Mouse (Mus musculus) retina, postnatal 1 day (tissue): ENCODE data around the gene Trpv5.
A peak's percentile ranks its signal among the peaks of the same experiment; 100 is the strongest.

Experiments used
- DNase-seq: peaks from one replicate; pipeline ENCODE4 v3.0.0-alpha.2; 2012

Gene Trpv5

DNA sequence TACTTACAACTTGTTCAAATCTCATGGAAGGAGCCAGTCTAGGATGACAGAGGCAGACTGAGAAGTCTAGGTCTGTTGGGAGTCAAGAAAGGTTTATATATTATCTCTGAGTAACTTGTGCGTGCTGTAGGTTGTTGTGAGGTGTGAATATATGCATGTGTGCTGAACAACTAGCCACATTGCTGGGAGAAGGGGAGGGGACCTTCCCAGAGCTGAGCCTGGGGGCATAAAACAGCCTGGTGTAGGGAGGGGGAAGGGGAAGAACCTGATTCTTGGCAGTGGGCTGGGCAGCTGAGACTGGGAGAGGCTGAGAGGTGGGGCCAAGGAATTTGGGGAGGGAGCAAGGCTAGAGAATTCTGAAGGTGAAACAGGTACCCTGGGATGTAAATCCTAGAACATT lies at the start of gene Trpv5:
TSS of gene Trpv5 (minus strand) at position 101 of the 400 bp plus-strand sequence.
- no peak for DNase-seq

DNA sequence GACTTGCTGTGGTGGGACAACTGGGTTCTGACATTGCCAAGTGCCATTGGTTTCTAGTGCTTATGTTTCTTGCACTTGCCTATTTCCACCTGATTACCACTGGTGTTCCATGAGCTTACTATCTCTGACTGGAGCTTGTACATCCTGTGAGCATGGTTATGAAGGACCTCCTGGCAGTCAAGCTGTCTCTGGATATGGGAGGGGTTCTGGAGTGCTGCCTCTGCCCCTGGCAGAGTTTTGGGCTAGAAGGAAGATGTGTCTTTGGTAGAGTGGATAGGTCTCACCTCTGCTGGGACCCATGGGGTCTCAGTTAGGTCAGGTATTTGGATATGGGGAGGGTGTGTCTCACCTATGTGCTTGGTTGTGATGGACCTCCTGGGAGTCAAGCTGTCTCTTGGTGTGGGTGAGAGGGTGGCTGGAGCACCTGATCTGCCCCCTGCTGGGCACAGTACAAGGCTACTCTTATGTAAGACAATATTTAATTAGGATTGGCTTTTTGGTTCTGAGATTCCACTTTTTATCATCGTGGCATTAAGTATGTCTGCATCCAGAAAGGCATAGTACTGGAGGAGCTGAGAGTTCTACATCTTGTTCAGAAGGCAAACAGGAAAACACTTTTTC lies 47.5 kb upstream of the Trpv5 start:
- no peak for DNase-seq

DNA sequence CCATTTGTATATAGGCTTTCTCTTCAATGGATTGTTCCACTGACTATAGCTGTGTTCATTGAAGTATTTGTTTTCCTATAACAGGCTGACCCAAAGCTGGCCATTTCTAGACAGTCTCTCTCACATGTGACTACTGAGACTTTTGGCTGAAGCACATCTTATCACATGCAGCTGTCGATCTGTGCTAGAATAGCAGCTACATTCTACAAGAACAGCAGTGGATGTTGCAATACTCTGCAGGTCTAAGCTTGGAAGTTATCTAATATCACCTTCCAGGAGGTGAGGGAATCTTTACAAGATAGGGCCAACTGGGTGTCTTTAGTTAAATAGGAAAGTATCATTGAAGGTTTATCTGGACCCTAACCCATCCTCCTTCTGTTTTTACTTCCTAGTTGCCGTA lies 40.9 kb upstream of the Trpv5 start:
- no peak for DNase-seq

DNA sequence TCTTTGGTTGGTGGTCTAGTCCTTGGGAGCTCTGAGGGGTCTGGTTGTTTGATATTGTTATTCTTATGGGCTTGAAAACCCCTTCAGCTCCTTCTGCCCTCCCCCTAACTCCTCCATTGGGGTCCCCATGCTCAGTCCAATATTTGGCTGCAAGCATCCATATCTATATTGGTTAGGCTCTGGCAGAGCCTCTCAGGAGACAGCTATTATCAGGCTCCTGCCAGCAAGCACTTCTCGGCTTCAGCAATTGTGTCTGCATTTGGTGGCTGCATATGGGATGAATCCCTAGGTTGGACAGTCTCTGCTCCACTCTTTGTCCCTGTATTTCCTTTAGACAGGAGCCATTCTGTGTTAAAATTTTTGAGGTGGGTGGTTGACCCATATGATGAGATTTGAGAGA lies 29.7 kb upstream of the Trpv5 start:
- no peak for DNase-seq

DNA sequence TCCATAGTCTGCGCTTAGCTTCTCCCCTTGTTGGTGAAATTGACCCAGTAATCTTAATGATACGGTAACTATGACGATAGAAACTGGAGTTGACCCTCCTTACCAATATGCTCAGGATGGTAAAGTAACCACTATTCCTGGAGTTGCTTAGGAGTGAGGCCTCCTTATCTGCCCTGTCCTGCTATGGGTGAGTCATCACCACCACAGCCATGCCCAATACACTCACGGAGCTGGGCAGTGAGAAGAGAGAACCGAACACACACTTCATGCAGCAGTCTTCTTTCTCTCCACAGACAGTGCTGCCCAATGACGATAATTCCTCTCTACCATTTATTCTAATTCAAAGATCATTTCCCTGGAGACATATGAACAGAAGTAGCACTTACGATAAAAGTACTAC lies 25.7 kb upstream of the Trpv5 start:
- no peak for DNase-seq

DNA sequence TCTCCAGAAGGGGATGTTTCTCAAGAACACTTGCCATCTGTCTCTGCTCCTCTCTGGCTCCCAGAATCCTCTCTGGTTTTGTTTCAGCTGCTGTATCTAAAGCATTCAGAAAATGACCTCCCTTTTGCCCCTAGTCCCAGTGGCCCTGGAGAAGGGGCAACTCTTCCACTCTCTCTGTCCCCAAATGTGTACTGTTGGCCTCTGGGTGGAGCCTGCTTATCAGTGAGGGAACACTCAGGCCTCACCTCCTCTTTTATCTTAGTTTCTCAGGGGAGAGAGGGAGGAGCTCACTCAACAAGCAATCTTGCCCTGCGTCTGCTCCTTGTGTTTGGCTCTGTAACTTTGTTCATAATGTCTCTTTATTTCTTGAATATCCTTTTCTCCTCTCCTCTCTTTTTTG lies 23.6 kb upstream of the Trpv5 start, which contains the start of gene Kel:
TSS of gene Kel (minus strand) at position 217 of the 400 bp plus-strand sequence.
- no peak for DNase-seq

DNA sequence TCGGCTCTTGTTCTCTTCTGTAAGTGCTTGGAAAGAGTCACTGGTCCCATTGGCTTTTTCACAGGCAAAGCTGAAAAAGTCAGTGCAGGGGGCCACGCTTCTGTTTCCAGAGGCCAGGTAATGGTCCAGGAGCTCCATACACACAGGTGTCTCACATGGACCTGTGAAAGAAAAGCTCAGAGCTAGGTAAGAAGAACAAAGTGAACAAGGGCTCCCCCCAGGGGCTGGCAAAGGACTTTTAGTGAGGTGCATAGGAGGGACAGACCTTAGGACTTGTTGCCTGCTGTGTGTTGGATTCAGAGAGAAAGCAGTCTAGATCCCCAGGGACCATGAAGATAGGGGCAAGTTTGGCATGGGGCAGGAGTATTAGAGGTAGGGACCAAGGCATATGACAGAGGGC lies 22.4 kb upstream of the Trpv5 start:
- no peak for DNase-seq

DNA sequence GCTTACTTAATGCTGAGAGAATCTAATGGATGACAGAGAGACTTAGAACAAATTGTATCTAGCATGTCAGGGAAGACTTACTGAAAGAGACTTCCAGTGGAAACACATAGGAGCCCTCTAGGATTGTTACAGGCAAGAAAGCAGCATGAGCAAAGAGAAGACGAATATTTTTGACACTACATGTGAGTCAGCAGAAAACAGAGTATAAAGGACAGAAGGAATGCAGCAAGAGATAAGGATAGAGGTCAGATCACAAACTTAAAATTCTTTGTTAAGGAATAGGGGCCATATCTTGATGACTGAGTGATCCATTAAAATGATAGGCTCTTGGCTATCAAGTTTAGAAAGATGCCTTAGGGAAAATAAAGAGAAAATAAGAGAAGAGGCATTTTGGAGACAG lies 20.7 kb upstream of the Trpv5 start:
- DNase-seq, result no peak

DNA sequence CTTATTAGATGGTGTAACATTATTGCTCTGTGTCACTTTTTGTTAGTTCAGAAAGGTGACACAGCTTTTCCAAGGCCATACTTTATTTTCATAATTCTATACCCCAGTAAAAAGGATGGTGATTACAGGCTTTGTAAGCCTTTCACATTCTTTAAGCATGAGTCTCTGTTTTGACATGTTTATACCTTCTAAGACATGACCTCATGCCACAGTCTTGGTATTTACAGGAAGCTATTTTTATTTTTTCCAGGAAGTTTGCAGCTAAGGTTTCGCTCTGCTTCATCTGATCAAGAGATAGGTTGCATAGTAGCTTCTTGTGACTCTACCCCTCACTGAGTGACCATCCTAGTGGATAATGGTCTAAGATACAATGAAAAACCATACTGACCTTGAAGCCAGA lies 13.8 kb upstream of the Trpv5 start:
- DNase-seq, result no peak

DNA sequence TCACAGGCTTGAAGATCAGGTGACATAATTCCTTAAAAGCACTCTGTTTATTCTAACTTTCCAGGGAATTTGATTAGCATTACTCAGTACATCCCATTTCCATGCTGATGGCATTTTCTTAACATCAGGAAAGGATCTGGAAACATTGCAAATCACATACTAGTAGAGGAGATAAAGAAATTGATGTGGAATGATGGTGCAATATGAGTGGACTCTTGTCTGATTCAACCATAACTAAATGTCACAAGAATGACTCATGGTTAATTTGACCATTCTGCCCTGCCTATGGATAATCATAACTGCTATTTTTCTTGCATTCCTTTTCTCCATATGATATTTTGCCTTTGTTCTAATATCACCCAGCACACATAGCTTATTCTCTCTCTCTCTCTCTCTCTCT lies 11.6 kb upstream of the Trpv5 start:
- DNase-seq, result no peak

DNA sequence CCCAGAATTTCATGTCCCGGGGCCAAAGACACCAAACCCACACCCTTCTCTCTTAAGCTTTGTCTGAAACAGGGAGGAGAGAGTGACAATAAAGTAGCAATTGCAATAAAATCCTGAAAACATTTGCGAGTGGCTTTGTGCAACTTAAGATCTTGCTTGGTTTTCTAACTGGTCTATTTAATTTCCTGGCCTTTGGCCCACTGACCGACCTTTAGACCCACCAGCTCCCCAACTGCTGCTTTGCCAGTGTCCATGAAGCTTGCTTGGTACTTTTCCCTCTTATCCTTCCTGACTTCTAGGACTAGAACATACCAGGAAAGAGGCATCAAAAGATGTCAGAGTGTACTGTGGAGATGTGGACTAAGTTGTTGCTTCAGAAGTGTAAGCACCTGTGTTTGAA lies 5.0 kb upstream of the Trpv5 start:
- no peak for DNase-seq

DNA sequence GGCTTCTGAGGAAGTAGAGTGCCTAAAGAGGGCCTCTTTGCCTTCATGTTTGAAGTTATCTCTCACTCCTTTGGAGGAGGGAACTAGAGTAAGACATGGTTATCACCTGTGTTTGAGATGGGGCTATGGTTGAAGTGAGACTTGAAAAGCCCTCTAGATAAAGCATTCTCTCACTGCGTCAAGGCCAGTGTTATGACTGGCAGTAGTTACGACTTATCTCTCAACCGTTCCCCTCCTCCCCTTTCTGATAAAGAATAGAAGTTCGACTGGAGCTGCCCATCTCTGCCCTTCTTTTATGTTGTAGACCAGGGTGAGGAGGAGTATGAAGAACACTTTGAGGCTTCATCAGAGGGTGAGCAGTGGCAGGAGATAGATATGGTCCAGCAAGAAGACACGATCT lies 4.3 kb upstream of the Trpv5 start:
- no peak for DNase-seq

DNA sequence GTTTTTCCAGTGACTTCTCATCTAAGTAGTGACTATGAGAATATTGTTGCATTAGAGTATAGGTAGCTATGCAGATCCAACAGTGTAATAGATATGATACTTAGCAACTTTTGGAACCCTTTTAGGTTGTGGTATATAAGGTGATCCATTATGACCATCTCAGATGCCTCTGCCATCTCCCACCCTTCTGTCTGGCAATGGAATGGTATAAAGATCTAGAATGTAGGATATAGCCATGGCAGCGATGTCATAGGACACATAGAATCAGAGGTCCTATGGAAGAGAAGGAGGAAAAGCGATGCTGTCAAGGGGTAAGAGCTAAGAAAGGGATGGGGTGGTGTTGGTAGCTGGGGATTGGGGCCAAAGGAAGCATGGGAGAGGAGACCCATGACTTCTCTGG lies 3.6 kb upstream of the Trpv5 start, which contains the start of gene Llcfc1:
TSS of gene Llcfc1 (plus strand) at position 301 of the 400 bp plus-strand sequence.
- DNase-seq, result no peak

DNA sequence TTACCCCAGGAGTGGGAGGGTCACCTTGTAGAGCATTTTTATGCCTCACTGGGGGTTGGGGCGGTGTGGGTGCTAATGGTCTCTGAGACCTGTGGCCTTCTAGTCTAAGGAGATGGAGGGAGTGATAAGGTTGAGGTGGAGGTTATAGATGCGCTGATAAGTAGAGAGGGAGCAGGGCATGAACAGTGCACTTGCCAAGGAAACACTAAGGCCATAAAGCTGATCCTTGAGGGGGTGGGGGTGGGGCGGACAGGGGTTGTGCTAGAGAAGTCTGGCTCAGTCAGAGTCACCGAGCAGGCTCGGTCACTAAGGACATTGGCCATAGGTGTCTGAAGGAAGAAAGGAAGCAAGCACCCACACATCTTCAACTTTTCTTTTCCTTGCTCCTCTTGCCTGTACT lies 1.1 kb upstream of the Trpv5 start:
- DNase-seq, result no peak

DNA sequence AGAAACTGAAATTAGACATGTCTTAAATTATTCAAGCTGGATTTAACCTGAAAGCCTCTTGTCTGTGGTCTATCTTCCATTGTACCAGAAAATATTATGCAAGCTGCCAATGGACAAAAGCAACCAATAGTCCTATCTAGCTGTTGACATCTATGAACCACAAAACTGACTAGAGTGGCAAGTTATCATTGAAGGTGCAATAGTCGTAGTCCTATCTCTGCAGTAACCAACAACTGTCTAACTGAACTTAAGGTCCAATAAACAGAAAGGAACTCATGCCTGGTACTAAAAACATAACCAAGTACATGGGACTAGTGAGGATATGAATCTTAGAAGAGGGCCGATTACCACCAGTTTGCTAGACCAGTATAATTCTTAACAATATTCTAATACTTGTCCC lies 4.0 kb downstream of the Trpv5 start:
- no peak for DNase-seq

DNA sequence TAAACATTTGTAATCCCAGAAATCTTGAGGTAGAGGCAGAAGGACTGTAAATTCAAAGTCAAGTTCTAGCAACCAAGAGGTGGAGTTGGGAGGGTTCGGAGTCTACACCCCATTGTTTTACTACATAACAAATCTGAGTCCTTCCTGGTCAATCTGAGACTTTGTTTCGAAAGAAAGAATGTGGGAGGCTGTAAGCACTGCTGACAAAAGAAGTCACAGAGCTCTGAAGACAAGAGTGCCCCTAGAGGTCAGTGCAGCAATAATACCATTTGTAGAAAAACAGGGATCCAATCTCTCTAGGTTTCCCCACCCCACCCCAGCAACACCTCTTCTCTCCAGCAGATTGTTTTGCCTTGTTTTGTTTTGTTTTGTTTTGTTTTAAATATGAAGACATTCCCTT lies 18.2 kb downstream of the Trpv5 start:
- DNase-seq, result peak; percentile 14

DNA sequence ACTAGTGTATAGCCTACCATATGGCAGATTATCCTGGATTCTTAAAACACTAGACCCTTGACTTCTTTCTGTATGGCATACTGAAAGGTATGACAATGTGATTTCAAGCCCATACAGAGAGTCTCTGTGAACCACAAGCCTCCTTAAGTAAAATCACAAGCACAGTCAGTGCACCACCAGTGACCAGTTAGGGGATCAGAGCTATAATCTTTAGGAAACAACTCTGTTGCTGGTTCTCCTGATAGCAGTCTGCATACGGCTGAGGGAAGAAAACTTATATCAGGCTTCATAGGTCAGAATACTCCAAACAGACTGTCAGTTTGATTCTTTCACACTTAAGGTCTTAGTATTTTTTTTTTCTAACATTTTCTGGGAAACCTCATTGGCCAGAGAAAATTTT lies 22.1 kb downstream of the Trpv5 start:
- no peak for DNase-seq

DNA sequence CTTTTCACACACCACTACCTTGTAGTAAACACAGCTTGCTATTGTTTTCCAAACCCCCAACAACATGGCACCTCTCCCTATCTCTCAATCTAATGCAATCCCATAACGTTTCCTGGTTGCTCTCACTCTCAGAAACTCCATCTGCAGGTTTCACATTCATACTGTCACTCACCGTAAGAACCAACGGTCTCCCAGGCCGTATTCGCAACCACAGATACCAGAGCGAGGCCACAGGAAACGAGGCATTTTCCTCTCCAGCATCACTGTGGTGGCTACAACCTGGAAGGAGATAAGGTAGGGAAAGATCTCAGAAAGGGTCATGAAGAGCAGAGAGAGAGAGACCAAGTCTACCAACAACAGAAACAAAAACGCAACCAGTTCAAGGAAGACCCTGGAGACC lies 25.9 kb downstream of the Trpv5 start:
- DNase-seq, result no peak

DNA sequence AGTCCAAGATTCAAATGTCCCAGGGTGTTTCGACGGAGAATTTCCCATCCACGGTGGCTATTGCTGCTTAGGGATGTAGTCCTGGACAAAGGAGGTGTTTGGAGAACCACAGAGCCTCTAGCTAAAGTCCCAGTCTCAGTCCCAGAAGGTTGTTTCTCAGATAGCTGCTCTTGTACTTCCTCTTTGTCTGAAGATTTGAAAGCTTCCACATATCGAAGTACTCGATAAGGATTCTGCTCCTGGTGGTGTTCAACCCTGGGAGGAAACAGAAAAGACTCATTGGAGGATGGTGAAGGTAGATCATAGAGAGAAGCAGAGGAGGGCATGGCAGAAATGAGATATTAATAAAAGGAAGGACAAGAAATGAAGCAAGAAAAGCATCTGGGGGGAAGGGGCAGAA lies 27.4 kb downstream of the Trpv5 start:
- DNase-seq, result no peak

DNA sequence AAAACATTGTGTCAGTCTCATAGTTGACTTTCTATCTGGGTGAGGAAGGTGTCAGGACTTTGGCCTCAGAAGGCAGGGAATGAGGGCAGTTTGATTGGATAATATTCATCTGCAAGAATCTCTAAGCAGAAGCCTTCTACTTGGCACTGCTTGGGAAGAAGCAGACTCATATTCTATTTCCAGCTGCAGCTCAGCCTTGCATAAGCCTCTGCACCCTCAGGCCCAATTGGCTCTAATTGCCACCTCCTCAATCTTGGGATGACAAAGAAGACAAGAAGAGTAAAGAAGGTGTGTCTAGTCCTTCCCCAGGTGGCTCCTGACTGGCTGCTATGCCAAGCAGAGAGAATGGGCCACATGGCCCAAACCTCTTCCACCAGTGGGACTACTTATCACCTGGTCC lies 33.9 kb downstream of the Trpv5 start:
- DNase-seq, result no peak

DNA sequence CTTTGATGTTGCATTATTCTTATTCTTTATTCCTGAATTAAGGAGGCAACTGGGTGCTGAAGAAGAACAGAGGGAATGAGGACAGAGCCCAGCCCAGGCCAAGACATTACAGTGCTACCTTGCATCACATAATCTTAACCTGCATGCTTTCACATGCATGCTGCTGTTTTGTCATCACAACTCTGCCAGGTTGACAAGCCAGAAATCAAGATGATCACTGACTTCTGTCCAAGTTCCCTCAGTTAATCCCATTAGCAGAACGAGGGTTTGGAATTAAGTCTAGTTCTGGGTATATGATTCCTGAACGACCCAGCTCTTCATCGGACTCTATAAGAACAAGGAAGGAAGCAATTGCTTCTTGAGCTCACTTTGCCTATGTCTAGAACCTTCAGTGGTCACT lies 34.3 kb downstream of the Trpv5 start:
- no peak for DNase-seq

DNA sequence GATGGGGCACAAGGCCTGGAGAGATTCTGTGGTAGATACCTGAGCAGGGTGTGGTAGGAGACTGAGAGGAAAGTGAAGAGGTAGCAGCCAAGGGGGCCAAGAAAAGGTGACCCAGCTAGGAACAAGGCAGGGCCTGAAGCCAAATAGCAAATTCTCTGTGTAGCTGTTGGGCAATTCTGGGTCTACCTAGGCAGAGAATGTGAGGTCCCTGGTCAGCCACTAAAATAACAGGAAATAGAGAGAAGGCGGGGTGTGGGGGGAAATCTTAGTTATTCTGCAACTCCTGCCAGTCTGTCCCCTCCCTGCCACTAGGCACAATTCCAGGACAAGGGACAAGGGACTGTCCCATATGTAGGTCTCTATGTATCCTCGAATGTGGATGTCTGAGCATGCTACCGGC lies 37.3 kb downstream of the Trpv5 start:
- DNase-seq, result no peak

DNA sequence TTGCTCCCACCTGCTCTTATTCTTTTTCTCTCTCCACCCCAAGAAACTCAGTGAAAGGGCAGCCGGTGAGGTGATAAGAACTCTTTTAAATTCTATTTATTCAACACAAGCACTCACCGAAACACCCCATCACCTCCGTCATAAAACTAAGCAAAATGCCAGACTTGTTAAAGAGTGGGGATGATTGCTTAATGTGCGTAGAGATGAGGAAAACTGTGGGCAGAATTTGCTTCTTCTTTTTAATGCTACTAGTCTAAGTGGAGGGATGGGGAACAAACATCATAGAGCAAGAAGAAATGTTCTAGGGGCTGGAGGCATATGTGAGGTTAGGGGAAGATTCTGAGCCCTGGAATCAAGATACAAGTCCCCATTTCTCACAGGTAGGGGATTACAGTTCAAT lies 37.8 kb downstream of the Trpv5 start:
- no peak for DNase-seq

DNA sequence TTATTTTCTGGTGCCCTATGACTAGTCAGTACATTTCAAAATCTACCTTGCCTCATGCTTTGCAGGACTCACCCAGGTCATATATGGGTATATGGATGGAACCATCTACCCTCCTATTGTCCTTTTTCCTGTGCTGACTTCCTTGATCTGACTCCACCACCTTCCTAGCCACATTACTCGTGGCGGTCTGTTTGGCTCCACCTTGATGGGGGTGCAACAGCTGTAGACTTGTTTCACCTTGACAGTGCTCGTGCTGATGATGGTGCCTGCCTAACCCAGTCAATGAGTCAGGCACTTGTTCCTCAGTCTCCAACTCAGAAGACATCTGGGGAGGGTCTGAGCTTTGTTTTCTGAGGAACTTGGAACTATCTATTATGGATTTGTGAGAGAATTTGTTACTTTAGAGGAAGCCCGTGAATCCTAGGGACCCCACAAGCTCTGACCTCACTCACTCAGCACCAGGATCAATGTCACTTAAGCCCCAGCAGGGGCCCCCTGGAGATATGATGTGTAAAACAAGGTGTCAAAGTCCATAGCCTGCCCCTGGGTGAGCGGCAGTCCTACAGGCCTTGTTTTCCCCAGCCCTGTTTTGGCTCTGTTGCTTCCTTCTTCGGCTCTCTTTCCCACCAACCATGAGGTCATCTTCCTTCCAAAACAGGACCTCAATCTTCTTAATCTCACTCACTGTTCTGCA lies 39.2 kb downstream of the Trpv5 start:
- DNase-seq, result no peak

DNA sequence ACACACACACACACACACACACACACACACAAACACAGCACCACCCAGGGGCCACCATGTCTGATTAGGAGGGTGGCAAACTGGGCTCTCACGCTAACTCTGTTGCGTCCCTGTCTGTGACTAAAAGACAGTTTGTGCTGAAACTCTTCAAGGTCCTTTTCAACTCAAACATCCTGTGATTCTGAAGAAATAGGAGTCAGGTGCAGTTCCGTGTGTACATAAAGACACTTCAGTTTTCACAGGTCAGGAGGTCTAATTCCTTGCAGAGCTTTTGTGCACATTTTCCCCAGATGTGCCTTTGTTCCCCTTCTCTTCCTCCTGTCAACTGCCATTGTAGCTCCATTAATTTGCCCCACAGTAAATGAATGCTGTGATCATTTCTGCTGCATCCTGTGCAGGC lies 40.1 kb downstream of the Trpv5 start:
- no peak for DNase-seq
